Mouse (Mus musculus) embryonic fibroblast, embryonic 13.5 days (primary cell): ENCODE measurements around the gene 1700061G19Rik. TPM values are rescaled to one million over a fixed set of nuclear protein-coding genes. Genes with fewer than 3 reads are reported as not detected.

Experiments used
- H3K27ac ChIP-seq: 2 replicates; pipeline ENCODE4 v1.5.1; 2012; ENCODE audit warnings: low read length, control low read depth, inconsistent platforms; ENCODE audit not compliant: insufficient read depth
- H3K4me1 ChIP-seq: 2 replicates; pipeline ENCODE4 v1.6.1; 2011; ENCODE audit warnings: low read length; ENCODE audit not compliant: control insufficient read depth, insufficient read depth
- H3K4me3 ChIP-seq: 2 replicates; pipeline ENCODE4 v1.5.1; 2011; ENCODE audit warnings: mild to moderate bottlenecking, control low read depth, low read length; ENCODE audit not compliant: insufficient read depth
- CTCF ChIP-seq: IDR thresholded peaks from 2 replicates; pipeline ENCODE4 v1.5.1; 2011; ENCODE audit warnings: mild to moderate bottlenecking, control low read depth, low read length, moderate library complexity, borderline replicate concordance; ENCODE audit not compliant: insufficient read depth
- POLR2A ChIP-seq: IDR thresholded peaks from 2 replicates; pipeline ENCODE4 v1.6.1; 2011; ENCODE audit warnings: low read depth, mild to moderate bottlenecking, control low read depth, low read length, moderate library complexity
- polyA plus RNA-seq: library from polyadenylated mRNA; stranded (reverse); fragments of >200 nt; gene quantifications from 2 replicates; pipeline ENCODE4 v1.2.4, GENCODE M21; 2011; ENCODE audit warnings: low read depth; ENCODE audit not compliant: missing spikeins, insufficient read length

The 1700061G19Rik gene
- polyA plus RNA-seq, 1 experiment = not detected

DNA sequence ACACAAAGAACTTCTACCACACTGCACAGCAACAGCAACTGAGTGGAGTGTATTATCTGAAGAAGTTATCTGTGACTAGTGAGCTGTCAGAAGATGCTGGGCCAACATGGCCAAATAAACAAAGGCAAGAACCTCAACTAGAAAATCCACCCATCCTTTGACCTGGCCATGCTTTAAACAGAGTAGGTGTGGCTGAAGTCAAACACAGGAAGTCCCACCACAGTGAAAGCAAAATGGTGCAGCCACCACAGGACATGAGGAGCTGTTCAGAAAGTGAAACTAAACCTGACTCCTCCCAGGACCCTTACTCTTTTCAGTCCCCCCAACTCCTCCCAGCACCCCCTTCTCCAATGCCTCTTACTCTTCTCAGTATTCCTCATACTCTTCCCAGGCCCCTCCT, 38.2 kb downstream of the 1700061G19Rik start:
- Histone ChIP-seq H3K4me1 (no peaks in the 10 kb centered on the region), H3K27ac (no peak overlapping the region), H3K4me3 (no peak overlapping the region)
- no peak for TF ChIP-seq POLR2A
- TF ChIP-seq CTCF = no peak

DNA sequence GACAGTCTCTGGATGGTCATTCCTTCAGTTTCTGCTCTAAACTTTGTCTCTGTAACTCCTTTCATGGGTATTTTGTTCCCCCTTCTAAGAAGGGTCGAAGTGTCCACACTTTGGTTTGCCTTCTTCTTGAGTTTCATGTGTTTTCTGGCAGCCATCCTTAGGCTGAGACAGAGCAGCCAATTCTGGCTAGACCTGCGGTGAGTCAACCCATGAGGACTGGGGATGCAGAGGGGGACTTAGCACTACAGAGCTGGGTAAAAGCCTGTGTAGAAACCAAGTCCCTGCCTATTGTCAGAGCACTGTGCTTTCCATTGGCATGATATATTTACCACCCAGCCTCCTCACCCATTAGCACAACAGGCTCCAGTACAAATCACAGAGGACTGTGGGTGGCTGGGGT, 41.9 kb downstream of the 1700061G19Rik start:
- no peak for TF ChIP-seq POLR2A
- H3K4me3 ChIP-seq = no peak overlapping the region
- no peak overlapping the region for H3K27ac ChIP-seq
- no peaks in the 10 kb centered on the region for H3K4me1 ChIP-seq

DNA sequence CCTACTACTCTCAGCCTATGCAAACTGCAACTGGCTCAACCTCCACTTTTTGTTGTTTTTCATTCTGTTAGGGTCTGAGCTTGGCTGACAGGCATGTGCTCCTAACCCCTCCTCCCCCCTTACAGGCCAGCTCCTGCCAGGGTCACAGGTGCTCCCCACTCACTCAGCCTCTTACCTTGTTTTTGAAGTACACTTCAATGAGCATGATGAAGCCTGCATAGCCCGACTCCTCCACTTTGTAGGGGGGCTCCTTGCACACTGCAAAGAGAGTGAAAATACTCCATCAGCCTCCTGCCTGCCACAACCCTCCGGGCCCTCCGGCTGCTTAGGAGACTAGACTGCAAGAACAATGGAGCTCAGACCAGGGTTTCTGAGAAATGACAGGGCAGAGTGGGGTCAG, 44.4 kb downstream of the 1700061G19Rik start:
- Histone ChIP-seq H3K4me3 (no peak overlapping the region), H3K27ac (no peak overlapping the region), H3K4me1 (no peaks in the 10 kb centered on the region)
- TF ChIP-seq CTCF = no peak
- TF ChIP-seq POLR2A = no peak

DNA sequence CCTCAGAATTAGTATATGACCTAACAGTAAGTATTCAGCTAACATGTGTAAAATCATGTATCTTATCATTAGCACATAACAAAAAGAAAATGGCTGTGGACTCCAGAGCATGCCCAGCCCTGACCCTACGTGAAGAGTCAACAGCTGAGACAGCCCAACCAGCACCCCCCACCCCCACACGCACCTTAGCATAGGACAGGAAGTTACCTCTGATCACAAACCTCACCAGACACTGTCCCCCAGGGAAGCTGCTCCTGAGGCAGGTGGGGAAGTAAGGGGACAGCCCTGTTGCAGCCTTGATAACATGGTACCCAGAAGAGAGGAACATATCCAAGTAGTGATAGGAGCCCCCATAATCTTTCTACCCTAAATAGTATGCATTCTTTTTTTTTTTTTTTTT, 50.7 kb downstream of the 1700061G19Rik start:
- H3K27ac ChIP-seq = no peak overlapping the region
- H3K4me1 ChIP-seq = no peaks in the 10 kb centered on the region
- H3K4me3 ChIP-seq = no peak overlapping the region
- no peak for TF ChIP-seq CTCF
- no peak for TF ChIP-seq POLR2A

DNA sequence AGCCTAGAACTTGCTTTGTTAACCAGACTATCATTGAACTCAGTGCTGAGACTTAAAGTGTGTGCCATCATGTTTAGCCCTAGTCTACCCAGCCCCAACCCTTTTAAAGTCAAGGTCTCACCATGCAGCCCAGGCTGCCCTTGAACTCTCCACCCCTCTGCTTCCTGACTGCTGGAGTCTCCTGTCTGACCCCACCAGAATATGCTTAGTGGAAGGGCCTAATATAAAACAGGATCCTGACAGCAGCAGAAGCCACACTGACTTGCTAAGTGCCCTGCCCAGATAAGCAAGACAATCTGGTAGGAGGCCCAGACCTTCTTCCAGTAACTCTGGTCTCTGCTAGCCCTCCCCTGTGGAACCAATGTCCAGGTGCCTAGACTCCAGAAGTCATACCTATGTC, 53.8 kb downstream of the 1700061G19Rik start:
- H3K27ac ChIP-seq = no peak overlapping the region
- TF ChIP-seq CTCF = no peak
- no peak for TF ChIP-seq POLR2A
- H3K4me3 ChIP-seq = no peak overlapping the region
- H3K4me1 ChIP-seq = 0 out of 2 replicates have a peak, but pooled peaks cover 2% of the 10 kb centered on the region

DNA sequence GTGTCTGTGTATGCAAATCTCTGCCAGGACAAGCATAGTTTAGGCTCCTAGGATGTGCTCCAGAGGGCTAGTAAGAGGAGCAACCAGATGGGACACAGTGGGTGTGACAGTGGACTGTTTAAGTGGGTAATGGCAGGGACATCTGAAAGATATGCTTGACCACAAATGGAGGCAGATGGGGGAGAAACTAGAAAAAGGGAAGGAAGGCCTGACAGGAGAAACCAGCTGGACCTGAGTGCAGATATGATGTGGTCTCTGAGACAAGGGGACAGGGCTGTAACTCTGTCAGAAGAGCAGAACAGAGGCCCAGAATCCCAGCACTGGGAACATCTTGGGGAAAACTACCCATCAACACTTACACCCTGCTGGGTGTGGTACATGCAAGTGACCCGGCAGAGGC, 54.3 kb downstream of the 1700061G19Rik start:
- Histone ChIP-seq H3K27ac (no peak overlapping the region), H3K4me1 (0 out of 2 replicates have a peak, but pooled peaks cover 2% of the 10 kb centered on the region), H3K4me3 (no peak overlapping the region)
- TF ChIP-seq CTCF (no peak), POLR2A (no peak)

DNA sequence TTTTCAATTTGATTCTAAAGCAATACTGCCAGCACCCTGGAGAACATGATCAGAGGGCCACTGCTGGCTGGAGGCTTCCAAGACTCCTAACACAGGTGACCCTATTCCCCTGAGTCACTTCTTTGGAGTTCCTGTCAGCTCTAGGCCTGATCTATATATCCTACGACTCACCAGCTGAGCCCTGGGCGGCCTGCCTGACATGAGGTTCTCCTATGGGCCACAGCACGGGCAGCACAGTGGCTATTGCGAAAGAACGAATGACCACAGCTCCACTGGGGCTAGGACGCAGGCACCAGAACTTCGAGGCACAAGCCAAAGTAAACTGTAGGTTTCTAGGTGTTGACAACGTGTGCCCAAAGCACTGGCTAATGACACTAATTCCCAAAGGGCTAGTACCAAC, 54.7 kb downstream of the 1700061G19Rik start:
- Histone ChIP-seq H3K4me1 (0 out of 2 replicates have a peak, but pooled peaks cover 2% of the 10 kb centered on the region), H3K4me3 (no peak overlapping the region), H3K27ac (no peak overlapping the region)
- no peak for TF ChIP-seq CTCF

DNA sequence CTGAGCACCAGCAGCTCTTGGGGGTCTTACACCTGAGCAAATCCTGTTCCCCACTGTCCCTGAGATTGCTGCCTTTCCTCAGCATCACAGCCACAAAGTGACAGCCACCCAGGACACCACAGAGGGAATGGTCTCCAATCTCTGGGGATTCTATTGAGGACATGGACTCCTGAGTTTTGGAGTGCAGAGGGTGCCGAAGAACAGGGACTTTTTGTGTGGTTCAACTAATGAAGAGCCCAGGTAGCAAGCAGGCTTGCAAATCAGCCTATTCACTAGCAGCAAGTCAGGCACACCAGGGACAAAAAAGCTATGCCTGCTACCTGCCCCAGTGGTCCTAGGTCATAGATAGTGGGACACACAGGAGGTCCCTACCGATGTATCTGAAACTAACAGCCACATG, 58.1 kb downstream of the 1700061G19Rik start:
- TF ChIP-seq POLR2A = no peak
- TF ChIP-seq CTCF = no peak

DNA sequence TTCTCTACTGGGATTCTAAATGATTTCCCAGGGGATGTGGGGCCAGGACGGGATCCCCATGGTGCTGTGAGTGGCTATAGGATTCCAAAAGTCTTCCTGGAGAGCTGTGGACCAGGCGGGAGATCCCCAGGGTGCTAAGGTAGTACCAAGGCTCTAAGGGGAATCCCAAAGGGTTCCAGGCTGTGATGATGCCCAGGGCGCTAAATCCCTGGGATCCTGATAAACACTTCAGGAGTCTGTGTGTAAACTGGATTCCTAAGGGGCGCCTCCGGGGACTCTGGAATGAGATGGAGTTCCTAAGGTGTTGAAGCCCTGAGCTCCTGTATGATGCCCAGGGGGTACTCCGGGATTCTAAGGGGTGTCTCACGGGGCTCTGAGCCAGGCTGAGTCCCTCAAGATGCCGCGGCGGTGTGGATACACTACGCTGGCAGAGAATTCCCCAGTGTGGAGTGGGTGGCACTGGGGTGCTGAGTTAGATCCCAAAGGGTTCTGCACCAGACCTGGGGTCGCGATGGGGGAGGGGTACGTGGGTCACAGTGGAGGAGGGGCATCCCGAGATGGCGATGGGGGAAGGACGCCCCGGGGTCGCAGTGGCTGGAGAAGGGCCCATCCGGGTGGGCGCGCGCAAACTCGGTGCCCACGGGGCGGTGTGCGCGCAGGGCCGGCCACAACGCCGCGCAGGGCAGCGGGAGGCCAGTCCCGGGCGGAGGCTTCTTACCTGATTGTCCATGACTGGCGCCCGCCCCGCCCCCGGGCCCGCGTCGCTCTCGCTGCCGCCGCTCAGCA, 59.5 kb downstream of the 1700061G19Rik start:
- TF ChIP-seq POLR2A = no peak
- TF ChIP-seq CTCF = no peak
- peak overlapping the region; percentile 77 for H3K4me3 ChIP-seq
- H3K4me1 ChIP-seq = 0 out of 2 replicates have a peak, but pooled peaks cover 2% of the 10 kb centered on the region

More for the DNA sequence above, 58.1 kb downstream of the 1700061G19Rik start:
- Histone ChIP-seq H3K27ac (no peak overlapping the region), H3K4me1 (0 out of 2 replicates have a peak, but pooled peaks cover 2% of the 10 kb centered on the region), H3K4me3 (no peak overlapping the region)

DNA sequence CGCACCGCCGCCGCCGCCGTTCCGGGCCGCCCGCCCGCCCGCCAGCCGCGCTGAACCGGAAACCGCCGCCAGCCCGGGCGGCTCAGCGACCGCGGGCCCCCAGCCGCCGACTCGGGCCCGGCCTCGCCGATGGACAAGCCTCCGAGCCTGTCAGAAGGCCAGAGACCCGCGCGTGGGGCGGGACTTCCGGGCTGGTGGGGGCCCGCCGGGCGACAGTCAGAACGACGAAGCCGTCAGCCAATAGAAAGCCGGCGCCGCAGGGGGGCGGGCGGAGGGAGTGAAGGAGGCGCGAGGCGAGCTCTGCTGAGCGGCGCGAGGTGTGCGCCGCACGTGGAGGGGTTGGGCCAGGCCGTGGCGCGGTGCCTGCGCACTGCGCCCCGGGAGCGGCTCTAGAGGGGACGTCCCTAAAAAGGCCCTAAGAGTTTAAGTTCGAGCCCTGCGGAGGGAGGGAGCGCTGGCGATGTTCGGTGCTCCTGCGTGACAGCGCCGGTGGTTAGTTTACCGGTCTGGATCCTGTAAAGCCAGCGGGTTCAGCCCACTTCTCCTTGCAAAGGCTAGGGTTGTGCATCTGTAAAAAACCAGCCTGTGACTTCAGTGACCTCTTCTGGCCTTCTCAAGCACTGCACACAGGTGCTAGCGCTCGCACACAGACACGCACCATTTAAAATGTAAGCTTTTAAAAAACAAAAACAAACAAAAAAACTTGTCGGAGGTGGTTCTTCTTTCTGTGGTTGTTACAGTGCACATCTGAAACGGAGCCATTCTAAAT, 60.3 kb downstream of the 1700061G19Rik start, which contains the start of gene Mllt1:
TSS of gene Mllt1 (minus strand) at position 53 of the 769 bp plus-strand sequence.
- Histone ChIP-seq H3K4me3 (peak within 1 kb of the TSS; percentile 77), H3K4me1 (0 out of 2 replicates have a peak, but pooled peaks cover 2% of the 10 kb centered on the region), H3K27ac (no peak within 1 kb of the TSS)
- no peak for TF ChIP-seq POLR2A
- peak; percentile 50; the same call in 1 of the 2 replicates for TF ChIP-seq CTCF

More for the DNA sequence above, 59.5 kb downstream of the 1700061G19Rik start:
- no peak overlapping the region for H3K27ac ChIP-seq
